23 mouse cellular contexts compared by ENCODE assay signal in genomic region chr5:25533298-25533697, GRCm38 (mm10). TPM values are rescaled to one million over a fixed set of nuclear protein-coding genes. Genes with fewer than 3 reads are reported as not detected.
"Had no signal": no experiment of that assay in that cellular context is flagged by ENCODE, and none has a peak within 500 bp of the region (broad histone marks: within the 10 kb centered on the region; RNA-seq: fewer than 3 reads in every experiment).

No protein-coding gene starts in this region.

- H3K27me3 ChIP-seq: liver, embryonic 13.5 days; neural tube, embryonic 12.5 days; neural tube, embryonic 15.5 days had no signal

- H3K4me3 ChIP-seq: left cerebral cortex, adult 2 months; liver, embryonic 13.5 days; neural tube, embryonic 12.5 days; neural tube, embryonic 15.5 days had no signal

- H3K36me3 ChIP-seq: liver, embryonic 13.5 days; neural tube, embryonic 12.5 days; neural tube, embryonic 15.5 days had no signal

- DNase-seq: kidney, postnatal 36 days; layer of hippocampus, postnatal 36 days; lung, adult 2 months; lung, postnatal 14 days; lung, postnatal 4 days; midbrain, embryonic 14.5 days; retina, postnatal 1 day; right cerebral cortex, postnatal 25 days had no signal

- H3K9ac ChIP-seq: liver, embryonic 13.5 days; neural tube, embryonic 12.5 days; neural tube, embryonic 15.5 days had no signal

- H3K27ac ChIP-seq: kidney, postnatal 0 days; left cerebral cortex, adult 2 months; neural tube, embryonic 12.5 days; neural tube, embryonic 15.5 days had no signal

- H3K9me3 ChIP-seq: liver, embryonic 13.5 days; neural tube, embryonic 12.5 days; neural tube, embryonic 15.5 days had no signal

- H3K4me1 ChIP-seq: neural tube, embryonic 12.5 days had no signal

- H3K4me2 ChIP-seq: midbrain, embryonic 11.5 days; neural tube, embryonic 12.5 days; neural tube, embryonic 15.5 days had no signal

RNA-seq across cellular contexts. Expression of gene Cct8l1, which starts 17.4 kb away (rescaled TPM):
- total RNA-seq: liver, adult 2 months; megakaryocyte progenitor cell, adult 5-6 weeks; megakaryocyte-erythroid progenitor cell, adult 5-6 weeks had no signal
- polyA plus RNA-seq: kidney, embryonic 14.5 days; kidney, postnatal 0 days; limb, embryonic 11.5 days; liver, adult 2 months; liver, embryonic 13.5 days; liver, embryonic 16.5 days; lung, adult 2 months; lung, embryonic 16.5 days; midbrain, embryonic 11.5 days; midbrain, embryonic 14.5 days; small intestine, adult 2 months; spleen, adult 2 months had no signal
